Mouse (Mus musculus) activated CD4-positive, CD25-positive, alpha-beta regulatory T cell, adult 9 weeks (primary cell): ENCODE results near the gene Snrpg. TPM values are rescaled to one million over a fixed set of nuclear protein-coding genes. Genes with fewer than 3 reads are reported as not detected.

Experiments
- polyA plus RNA-seq: library from polyadenylated mRNA; unstranded; fragments of 100-300 nt; shearing (Covaris generic); gene quantifications from one replicate; pipeline ENCODE4 v1.2.1, GENCODE M21; 2017

The Snrpg gene
- polyA plus RNA-seq = 394 TPM

DNA sequence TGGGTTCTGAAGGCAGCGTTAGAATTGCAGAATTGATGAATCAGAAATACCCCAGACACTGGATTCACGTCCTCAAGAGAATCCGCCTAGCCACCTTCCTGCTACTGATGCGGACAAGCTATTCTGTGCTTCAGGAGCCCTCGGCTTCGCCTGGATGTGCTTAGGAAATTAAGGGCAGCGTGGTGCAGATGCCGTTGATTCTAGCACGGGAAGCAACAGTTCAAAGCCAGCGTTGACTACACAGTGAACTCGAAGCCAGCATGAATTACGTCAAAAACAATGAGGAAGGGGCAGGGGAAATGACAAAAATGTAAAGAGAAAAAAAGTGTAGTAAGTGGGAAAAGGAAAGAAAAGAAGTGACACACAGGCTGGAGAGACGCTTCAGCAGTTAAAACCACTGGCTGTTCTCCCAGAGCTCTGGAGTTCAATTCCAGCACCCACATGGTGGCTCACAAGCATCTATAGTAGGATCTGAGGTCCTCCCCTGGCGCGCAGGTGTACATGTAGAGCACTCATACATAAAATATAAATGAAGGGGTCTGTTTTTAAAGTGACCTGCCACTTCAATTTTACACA lies at the start of gene Snrpg:
Snrpg (plus strand) TSS at position 541 of the 576 bp plus-strand sequence.

DNA sequence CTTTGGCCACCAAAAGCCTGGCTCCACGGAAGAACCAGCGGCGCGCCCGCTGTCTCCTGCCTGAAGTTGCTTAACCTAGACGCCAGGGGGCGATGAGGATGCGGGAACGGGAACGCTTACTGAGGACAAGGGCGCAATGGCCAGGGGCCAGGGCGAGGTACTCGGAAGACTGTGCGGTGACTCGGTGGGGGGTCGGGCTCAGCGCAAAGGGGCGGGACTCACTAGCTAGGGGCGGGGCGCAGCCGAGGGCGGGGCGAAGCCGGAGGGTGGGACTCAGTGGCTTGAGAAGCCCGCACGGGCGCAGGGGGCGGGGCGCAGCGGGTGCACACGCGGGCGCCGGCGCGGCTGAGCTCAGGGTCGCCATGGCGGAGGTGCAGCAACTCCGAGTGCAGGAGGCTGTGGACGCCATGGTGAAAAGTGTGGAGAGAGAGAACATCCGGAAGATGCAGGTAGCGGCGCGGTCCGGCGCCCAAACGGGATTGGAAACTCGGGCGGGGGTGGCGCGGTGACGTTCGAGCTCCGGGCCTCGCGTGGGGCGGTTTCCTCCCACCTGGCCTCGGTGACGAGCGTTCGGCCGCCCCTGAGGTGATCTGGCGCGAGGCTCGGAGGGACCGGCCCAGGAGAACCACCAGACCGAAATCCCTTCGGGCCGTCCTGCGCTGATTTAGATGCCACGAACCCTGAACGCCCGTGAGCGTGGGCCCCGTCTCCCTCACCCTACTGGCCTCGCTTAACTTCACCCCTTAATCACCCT lies 5.6 kb upstream of the Snrpg start, which contains the start of gene Fam136a:
Fam136a (plus strand) TSS at position 276 of the 754 bp plus-strand sequence.

DNA sequence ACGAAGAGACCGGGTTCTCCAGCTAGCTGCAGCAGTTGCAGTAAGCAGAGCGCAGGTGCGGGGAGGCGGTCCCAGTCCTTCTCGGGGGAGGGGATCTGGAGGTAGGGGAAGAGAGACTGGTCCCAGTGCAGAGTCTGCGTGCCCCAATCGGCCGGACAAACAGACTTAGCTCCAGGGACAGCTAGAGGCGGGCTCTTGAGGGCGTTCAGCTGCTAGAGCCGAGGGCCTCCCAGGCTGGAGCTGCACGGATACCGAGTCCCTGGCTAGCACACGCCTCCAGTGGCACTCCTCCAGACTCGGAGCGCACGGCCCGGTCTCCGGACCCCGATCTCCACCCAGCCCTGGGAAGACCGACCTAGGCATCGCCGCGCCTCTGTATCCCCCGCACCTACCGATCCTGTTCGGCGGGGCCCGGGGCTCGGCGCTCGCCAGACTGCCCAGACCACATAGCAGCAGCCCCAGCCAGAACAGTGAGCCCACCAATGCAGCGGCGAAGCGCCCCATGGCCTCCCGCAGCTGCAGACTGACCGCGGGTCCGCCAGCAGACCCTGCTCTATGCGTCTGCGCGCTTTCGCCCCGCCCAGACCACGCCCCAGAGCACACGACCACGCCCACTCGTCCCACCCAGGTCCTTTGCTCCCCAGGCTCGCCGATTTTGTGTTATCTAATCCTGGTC lies 25.6 kb downstream of the Snrpg start, which contains the start of gene Pcyox1:
Pcyox1 (minus strand) TSS at position 574 of the 676 bp plus-strand sequence.

DNA sequence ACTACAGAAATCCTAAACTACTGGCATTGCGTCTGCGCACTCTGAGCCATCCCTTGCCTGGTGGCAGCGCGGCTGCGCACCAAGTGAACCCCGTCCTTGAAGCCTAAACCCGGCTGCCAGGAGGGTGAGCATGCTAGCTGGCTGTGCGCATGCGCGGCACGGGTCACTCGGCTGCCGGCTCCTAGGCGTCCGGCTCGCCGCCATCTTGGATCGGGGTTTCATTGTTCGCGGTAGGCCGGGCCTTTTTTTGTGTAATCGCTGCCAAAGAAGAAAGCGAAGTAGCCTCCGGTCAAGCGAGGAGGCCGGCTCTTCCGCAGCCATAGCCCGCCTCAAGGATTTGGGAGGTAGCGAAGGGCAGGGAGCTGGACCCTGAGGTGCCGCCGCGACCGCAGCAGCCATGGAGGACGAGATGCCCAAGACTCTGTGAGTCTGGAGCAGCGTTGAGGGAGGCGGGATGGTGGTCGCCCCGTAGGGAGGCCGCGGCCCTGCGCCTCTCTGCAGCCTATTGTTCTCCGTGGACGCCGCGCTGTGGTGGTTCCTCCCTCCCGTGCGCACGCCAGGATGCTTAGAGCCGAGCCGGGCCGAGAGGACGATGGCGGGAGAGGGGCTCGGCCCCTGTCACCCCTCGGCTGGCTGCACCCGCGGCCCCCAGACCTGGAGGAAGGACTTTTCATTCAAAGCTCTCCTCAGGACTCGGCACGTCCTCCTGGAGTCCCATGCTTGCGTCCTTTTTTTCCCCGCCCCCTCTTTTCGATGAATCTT lies 33.2 kb downstream of the Snrpg start, which contains the start of gene Tia1:
Tia1 (plus strand) TSS at position 120 of the 762 bp plus-strand sequence.

DNA sequence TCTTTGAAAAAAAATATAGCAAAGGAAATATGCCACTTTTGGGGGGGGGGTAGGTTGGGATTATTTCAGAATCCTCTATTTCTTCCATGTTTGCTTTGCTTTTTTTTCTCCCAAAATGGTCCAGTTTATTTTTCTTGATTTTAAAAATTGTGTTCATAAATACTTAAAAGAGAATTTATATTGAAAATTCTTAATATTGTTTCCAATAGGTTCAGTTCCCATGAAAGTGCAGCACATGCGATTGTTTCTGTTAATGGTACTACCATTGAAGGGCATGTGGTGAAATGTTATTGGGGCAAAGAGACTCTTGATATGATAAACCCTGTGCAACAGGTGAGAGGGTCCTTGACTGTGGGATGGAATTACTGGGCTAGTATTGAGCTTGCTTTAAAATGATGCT lies 55.3 kb downstream of the Snrpg start, which contains the start of gene Gm44790:
Gm44790 (plus strand) TSS at position 301 of the 400 bp plus-strand sequence.

Other genes with a start within 250 kb of the Snrpg start
- not detected for gene Tgfa, start 176.1 kb upstream of the Snrpg start, polyA plus RNA-seq
- 41.2 TPM for gene Fam136a, start 5.7 kb upstream of the Snrpg start, polyA plus RNA-seq
- gene Pcyox1, start 25.9 kb downstream of the Snrpg start, polyA plus RNA-seq = 11.5 TPM
- 128 TPM for gene Tia1, start 32.9 kb downstream of the Snrpg start, polyA plus RNA-seq
- not detected for gene Gm44790, start 55.4 kb downstream of the Snrpg start, polyA plus RNA-seq
- gene C87436, start 67.1 kb downstream of the Snrpg start, polyA plus RNA-seq = 46.9 TPM
- gene Pcbp1, start 155.0 kb downstream of the Snrpg start, polyA plus RNA-seq = 58.2 TPM